Mouse (Mus musculus): Measurements from ENCODE around the gene Pkmyt1.

DNA sequence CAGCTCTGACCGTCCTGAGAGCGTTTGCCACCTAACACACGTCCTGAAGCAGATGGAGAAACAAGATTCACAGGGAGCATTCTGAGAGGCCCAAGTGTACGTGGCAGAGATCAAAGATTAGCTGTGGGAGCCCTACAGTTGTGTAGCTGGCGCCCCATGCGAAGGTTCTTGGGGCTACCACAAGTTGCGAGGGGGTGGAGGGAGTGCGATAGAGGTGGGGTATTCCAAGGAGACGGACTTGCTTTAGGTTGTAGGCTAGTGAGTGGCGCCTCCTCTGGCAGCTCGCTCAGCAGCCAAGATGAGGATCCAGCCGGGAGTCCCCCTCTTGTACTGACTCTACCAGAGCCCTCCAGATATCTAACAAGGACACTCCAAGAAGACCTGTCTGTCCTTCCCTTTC is 20.2 kb downstream of the Pkmyt1 start:
- TF ChIP-seq E2F4 (IDR thresholded peaks at IDR 0.05; ENCODE audit: insufficient read depth) (no peak), CEBPB (IDR thresholded peaks at IDR 0.05; ENCODE audit: insufficient read depth, poor library complexity, severe bottlenecking) (no peak), POLR2A (IDR thresholded peaks at IDR 0.05; ENCODE audit: insufficient read length, low read depth) (no peak), USF1 (IDR thresholded peaks at IDR 0.05; ENCODE audit: low read depth) (no peak), MAX (IDR thresholded peaks at IDR 0.05; ENCODE audit: low read depth) (no peak)

All from myocyte (in vitro differentiated cells).